Mouse (Mus musculus) Muller cell, postnatal 12 days (primary cell): ENCODE data around the gene Nap1l5.
"Not testable (repeated sequence)": the region's sequence is repeated elsewhere in the genome, so short reads cannot be mapped to it uniquely, and the experiment has no call there.

Experiments
- DNase-seq: peaks from one replicate; pipeline ENCODE4 v3.0.0-alpha.2; 2015; ENCODE audit errors: inconsistent ontology term

Gene Nap1l5

DNA sequence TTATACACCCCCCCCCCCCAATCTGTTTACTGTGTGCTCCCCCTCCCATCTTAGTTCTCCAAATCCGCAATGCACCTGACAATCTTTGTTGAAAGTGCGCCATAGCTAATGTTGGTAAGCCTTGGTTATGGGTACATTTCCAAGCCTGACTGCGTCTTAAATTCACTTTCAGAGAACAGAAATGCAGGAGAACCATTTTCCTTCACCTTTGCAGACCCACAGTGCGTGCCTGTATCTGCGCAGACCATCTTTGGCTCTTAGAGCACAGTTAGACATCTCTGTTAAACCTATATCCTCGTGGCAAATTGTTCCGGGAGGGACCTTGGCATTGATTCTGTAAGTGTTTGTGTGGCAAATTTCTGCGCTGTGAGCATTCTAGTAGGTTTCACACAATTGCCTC, 460 bp upstream of the Nap1l5 start:
- DNase-seq, result no peak

DNA sequence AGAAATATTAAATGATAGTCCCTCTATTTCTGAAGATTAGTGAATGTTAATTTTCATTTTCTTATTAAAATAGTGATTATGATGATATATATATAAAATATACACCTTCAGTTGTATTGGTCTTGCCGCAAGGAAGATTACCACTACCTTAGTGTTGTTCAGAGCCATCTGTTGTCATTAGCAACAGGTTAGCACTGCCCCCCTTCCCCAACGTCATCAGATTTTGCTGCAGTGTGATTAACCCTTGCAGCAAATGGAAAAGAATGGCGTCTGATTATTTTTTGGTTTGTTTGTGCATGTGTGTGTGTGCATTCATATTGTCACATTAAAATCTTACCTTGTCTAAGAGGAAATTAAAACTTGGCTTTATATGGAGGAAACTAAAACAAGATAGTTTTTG, 2.3 kb downstream of the Nap1l5 start:
- no peak for DNase-seq

DNA sequence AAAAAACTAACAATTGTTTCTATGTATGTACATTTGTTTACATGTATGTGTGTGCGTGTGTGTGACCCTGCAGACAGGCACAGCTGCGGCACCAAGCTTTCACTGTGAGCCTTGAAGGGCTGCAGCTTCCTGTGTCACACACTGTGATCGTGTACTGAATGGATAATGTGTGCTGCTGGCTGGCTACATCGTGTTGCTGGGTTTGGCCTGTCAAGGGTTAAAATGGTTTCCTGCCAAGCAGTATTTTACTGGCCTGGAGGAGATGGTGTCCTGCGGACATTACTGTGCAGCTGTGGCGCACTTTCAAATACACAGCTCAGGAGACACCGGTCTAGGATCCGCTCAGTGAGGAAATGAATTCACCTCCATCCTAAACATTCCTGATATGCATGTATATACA, 3.7 kb downstream of the Nap1l5 start:
- no peak for DNase-seq

DNA sequence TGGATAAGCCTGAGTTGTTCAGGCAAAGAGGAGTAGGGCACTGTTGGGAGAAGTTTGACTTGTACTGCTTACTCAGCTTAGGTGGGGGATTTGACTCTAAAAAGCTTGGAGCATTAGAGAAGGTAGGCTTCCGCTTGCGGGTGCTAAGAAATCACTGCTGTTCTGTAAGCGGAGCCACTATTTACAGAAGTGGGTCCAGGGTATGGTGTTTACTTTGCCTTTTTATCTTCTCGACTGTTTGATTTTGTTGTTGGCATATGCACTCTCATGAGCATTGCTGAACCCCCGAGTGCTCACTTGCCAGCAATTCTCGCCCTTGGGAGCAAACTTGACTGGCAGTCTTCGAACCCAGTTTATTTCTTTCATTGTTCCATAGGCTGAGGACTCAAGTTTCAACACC, 6.3 kb downstream of the Nap1l5 start:
- no peak for DNase-seq

DNA sequence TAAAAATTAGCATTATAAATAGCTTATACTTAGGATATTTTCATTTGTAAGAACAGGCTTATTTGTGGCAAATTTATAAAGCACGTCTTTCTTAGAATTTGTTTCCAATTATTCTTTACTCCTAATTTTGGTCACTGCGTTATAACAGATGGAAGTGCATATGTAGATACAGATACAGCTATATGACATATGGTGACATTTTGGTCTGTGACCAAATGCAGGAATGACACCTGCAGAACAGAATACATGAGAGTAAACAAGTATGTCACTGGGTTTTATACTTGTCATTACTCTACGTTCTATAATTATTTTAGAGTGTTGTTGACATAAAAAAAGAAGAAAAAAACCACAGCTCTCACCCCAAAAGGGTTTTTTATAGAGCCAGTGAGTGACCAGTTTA, 7.8 kb downstream of the Nap1l5 start:
- no peak for DNase-seq

DNA sequence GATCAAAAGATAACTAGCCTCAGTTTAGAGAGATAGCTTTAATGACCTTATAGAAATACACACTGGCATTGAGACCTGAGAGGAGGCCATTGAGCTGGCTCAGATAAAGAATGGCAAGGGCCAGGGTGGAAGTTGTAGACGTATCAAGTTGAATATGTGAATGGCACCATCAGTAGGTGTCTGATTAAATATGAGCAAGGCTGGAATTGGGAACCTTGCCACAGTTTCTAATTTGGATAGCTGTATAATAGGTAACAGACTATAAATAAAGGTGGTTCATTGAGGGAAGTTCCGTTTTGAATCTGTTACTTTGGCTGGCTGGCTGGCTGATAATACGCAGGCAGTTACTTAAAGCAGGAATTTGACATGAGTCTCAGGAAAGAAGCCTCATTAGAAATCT, 10.2 kb downstream of the Nap1l5 start:
- no peak for DNase-seq

DNA sequence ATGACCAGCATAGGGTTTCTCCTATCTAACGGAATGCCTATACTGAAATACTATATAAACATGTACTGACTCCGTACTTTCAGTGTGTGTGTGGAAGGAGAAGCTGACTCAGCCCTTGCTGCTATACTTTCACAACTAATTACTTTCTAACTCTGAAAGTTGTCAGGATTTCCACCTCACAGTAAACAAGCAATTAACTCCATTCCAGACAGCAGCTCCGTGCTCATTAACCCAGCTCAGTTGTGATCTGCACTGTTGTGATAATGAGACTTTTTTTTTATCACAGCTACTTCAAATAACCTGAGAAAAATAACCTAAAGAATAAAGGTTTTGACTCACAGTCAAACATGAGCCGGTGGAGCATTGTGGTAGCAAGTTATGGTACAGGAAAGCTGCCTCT, 11.9 kb downstream of the Nap1l5 start:
- no peak for DNase-seq

DNA sequence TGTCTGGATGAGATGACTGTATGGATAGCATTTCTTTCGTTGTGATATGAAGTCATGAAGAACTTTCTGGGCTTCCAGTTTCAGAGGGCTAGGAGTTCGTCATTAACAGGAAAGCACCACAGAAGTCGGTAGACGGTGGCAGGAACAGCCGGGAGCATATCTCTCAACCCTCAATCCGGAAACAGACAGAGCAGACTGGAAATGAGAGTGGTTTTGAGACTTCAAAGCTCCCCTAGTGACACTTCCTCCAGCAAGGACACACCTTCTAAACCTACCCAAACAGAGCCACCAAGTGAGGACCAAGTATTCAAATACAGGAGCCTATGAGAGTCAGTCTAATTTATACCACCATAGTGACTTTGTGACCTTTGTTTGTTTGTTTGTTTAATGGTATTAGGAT, 13.6 kb downstream of the Nap1l5 start:
- no peak for DNase-seq

DNA sequence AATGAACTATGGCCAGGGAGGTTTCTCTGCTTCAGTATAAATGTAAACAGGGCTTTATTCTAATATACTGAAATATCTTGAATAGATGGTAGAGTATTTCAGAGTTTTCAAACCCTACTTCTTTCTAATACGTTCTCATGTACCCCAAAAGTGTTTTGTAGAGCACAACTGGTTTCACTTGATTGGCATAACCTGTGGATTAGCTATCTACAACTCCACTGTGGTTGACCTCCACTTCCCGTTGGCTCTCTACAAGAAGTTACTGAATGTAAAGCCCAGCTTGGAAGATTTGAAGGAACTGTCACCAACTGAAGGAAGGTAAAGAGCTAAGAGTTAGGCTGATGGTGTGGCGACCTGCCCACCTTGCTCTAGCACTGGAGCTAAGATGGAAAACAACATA, 17.0 kb downstream of the Nap1l5 start:
- DNase-seq, result no peak

DNA sequence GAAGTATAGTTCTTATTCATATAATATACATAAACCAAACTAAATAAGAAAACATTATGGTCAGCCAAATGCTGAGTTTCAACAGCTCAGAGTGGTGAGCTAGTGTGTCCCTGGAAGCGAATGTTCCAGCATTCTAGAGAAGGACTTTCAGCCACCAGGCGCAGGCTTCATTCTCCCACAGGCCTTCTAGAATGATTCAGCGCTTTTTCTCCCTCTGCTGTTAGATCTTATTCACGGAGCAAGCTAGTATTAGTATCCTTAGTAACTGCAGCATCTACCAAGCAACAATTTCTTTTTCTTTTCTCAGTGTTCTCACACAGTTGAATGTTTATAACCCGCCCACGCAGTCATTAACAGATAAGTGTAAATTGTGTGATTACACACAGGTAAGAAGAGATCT, 24.6 kb downstream of the Nap1l5 start:
- no peak for DNase-seq

DNA sequence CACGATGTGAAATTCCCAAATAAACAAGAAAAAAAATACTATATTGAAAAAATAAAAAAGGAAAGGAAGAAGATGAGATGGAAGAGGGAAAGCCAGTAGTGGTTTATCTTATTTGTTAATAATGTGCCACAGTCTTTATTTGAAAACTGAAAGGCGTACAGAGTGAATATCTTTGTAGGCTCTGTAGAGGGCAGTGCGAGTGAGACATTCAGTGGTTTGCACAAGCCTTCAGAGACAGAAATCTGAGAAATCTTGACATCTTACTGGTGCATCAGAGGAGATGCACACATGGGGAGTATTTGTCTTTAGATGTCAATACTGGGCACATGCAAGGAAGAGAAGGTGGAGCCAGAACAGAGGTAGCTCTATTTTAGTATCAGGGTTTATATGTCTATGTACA, 25.5 kb downstream of the Nap1l5 start:
- no peak for DNase-seq

DNA sequence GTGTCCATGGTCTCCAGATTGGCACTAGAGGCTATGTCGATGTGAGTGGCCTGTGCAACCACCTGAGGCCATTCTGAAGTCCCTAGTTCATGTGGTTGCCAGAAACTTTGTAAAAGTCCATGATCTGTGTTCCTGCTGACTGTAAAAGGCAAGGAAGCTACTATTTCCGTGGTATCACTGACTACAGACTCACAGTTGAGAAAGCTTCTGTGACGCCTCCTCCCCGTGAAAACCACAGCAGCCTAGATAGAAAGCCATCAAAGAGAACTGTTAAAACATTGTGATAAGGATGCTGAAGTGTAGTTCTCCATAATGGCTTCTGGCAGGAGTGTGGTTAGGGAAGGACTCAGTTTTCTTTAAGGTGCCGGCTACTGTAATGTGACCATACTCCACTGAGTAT, 26.0 kb downstream of the Nap1l5 start:
- no peak for DNase-seq

DNA sequence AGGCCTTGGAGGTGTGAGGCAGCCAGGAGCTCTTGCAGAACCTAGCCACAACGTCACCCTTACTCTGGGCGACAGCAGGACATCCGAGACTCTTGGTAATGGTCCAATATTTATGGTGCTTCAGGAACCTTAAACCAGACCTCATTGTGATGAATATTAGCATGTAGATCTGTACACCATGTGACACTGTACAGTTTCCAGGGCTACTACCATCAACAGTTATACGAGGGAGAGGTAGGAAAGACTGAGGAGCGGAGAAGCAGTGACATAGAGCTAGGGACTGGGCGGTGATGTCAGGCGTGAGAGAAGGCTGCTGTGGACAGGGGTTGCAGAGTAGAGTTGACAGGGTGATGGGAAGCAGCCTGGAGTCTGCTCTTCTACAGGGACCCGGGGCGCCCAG, 26.9 kb downstream of the Nap1l5 start:
- no peak for DNase-seq

DNA sequence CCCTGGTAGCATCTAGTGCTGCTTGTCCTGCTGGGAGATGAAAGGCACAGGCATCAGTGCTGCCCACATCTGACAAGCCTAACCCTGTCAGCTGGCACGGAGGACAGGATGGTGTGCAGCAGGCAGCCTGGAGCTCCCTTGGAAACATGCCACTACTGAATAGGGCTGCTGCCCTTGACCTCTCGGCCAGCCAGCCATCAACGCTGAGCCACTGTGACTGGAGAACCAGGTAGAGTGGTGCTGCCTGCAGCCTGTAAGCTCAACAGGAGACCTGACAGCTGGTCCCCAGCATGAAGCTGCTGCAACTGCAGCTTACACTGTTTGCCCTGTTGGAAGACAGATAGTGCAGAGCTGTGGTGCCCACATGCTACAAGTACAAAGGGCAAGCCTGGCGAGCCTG, 27.3 kb downstream of the Nap1l5 start:
- DNase-seq, result no peak

DNA sequence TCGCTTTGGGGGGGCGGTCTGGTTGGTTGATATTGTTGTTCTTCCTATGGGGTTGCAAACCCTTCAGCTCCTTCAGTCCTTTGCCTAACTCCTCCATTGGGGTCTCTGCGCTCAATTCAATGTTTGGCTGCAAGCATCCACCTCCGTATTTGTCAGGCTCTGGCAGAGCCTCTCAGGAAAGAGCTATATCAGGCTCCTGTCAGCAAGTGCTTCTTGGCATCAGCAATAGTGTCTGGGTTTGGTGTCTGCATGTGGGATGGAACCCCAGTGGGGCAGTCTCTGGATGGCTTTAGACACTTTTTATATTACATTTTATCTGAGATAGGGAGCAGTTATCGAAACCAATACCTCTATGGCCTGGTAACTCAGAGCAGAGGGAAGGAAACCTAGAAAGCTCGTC, 39.0 kb downstream of the Nap1l5 start:
- DNase-seq, result not testable (repeated sequence)

DNA sequence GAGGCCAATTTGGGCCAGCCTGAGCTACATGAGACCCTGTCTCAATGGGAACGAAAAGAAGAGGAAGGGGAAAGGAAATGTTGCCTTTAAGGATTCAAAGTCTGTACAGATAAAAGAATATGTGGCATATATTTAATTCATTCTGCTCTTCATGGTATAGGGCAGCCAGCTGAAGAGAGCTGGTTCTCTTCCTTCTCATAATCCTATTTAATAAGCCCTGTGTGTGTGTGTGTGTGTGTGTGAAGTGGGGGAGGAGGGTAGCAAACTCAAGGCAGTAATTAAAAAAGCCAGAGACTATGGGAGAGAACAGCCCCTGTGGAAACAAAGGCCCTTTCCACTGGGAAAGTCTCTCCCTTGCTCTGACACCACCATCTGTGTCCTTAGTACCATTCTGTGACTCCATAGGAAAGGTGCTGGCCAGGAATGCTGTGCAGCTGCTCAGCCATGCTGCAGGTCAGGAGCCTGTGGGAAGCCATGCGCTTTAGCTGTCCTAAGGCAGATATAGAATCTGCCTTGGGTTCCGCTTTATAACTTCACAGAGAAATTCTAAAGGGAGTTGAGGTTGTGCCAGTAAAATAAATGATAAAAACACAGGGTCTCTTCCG, 43.1 kb downstream of the Nap1l5 start:
- no peak for DNase-seq

DNA sequence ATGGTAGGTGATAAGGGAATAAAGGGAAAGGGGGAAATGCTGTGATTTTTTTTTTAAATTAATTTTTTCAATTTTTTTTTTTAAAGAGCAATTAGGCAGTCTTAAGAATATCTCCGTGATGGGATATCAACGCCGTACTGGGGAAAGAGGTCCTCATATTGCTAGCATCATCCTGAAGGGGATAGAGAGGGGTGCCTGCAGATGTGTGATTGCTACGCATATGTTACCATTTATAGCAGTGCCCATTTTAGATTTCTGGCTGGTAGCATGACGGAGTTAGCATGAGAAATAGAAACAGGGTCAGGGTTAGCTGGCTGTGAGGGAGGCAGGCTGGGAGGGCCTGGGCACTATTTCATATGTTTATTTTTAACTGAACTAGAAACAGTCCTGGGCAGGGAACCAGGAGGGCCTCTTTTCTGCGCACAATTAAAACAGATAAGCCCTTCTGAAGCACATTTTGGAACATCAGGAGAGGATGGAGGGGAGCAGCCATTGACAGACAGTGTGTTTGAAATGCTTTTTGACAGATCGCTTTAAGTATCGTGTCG, 44.4 kb downstream of the Nap1l5 start:
- no peak for DNase-seq

DNA sequence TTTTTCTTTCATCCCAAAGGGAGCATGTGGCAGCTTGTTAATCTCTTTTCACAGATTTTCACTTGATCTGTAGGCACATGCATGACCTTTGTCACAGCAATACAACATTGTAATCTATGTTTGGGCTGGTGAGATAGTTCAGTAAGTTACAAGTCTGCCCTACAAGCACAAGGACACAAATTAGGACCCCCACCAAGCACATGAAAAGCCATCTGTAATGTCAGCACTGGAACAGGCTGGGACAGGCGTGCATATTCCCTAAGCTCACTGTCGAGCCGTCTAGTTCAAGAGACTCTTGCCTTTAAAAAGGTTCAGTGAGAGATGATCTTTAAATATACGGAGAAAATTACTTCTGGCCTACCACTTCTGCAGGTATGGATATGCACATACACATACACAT, 47.4 kb downstream of the Nap1l5 start:
- DNase-seq, result no peak

DNA sequence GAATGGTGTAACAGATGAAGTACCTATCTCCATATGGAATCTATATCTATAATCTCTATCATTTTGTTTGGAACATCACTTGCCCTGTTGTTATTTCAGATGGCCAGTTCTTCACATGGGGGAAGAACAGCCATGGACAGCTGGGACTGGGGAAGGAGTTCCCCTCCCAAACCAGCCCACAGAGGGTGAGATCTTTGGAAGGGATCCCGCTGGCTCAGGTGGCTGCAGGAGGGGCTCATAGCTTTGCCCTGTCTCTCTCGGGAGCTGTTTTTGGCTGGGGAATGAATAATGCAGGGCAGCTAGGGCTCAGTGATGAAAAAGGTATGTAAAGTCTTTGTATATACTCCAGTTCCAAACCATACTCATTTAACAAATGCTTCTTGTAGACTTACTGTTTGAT, 50.4 kb downstream of the Nap1l5 start:
- DNase-seq, result no peak

DNA sequence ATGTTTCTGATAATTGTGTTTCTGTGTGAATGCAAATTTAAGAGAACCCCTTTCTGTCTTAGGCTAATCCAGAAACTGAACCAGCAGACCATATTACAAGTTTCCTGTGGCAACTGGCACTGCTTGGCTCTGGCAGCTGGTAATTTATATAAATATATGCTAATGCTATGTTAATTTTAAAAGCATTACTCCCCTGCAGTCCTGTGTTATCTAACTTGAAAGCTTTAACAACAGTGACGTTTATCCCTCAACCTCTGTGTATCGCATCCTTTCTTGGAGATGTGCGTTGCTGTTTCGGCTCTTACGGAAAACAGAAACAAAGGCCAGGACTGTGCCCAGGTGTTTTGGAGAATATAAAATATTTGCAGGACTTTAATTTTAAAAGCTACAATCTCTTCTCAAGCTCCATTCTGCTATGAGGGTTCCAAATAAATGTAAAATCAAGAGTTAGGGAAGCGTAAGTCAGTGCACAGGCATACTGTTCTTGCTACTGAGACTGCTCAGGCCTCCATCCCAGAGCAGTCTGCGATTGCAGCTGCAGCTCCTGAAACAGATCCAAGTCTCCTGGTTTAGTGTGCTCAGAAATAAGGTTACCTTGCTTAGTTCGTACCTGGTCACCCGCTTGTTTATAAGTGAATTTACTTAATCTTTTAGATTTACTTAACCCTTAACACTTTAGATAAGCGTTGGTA, 51.1 kb downstream of the Nap1l5 start:
- DNase-seq, result no peak
